Mouse (Mus musculus): ENCODE measurements around the gene Srd5a1.

DNA sequence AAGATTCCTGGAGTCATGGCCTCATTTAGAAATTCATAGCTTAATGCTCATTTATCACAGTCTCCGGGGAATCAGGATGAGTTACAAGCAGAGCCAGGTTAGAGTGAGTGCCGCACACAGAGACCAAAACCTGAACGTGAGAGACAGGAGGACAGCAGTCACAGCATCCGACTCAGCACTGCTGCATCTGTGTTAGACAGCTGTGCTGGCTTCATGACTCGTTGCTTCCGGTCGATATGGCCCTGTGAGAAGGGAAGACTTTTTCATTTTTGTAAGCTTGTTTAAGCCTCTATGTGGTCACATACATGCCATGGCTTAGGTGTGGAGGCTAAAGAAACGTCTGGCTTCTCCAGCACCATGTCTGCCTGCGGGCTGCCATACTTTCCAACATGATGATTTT is 26.4 kb upstream of the Srd5a1 start:
- no peak for TF ChIP-seq POLR2A (IDR thresholded peaks at IDR 0.05; ENCODE audit: low read depth, low read length)
- TF ChIP-seq CTCF (IDR thresholded peaks at IDR 0.05; ENCODE audit: borderline replicate concordance, insufficient read depth, low read length) = no peak
